Mouse (Mus musculus): Measurements from ENCODE around the gene Asgr1. TPM values are rescaled to one million over a fixed set of nuclear protein-coding genes. Genes with fewer than 3 reads are reported as not detected.

The Asgr1 gene
- total and polyA plus RNA-seq, 2 experiments = 680 to 730 TPM

GRCm38 (mm10) chr11:70091986-70092783 is 38.3 kb downstream of the Asgr1 start, which contains the start of gene Asgr2:
TSS of gene Asgr2 (plus strand) at chr11:70092644.
- peak within 1 kb of the TSS; percentile 87 for H3K27ac ChIP-seq (replicated peaks; ENCODE audit: insufficient read depth, low read depth, low read length)
- H3K4me1 ChIP-seq (ENCODE audit: control insufficient read depth, insufficient read depth, low read length) = peaks cover 23% of the 10 kb centered on the region
- H3K9ac ChIP-seq (ENCODE audit: low read depth, low read length) = peak within 1 kb of the TSS; percentile 65
- TF ChIP-seq CTCF (IDR thresholded peaks at IDR 0.05; ENCODE audit: low read depth, low read length) = no peak
- peak; percentile 58; the same call in 1 of the 2 replicates for TF ChIP-seq POLR2A (IDR thresholded peaks at IDR 0.05; ENCODE audit: extremely low read depth, insufficient read depth, low read length)
- peaks cover 4% of the 10 kb centered on the region; the same call in 1 of the 2 replicates for H3K79me2 ChIP-seq (ENCODE audit: control insufficient read depth, insufficient read depth, low read length)
- peak; percentile 97 for DNase-seq (ENCODE audit: extremely low read depth, low read depth, low spot score)
- H3K36me3 ChIP-seq (ENCODE audit: control insufficient read depth, insufficient read depth, low read length) = peaks cover 1% of the 10 kb centered on the region; the same call in 1 of the 2 replicates
- H3K27me3 ChIP-seq (ENCODE audit: control insufficient read depth, insufficient read depth, low read length) = no peaks in the 10 kb centered on the region
- H3K4me3 ChIP-seq (ENCODE audit: insufficient read depth, low read depth, low read length) = peak within 1 kb of the TSS; percentile 42
- WGBS = 21% methylated on average over 12 of the region's 12 CpGs

- no peak for DNase-seq (ENCODE audit: extremely low read depth, low read depth, low spot score)
- Histone ChIP-seq H3K9ac (ENCODE audit: low read depth, low read length) (no peak overlapping the region), H3K36me3 (ENCODE audit: control insufficient read depth, insufficient read depth, low read length) (peaks cover 7% of the 10 kb centered on the region), H3K79me2 (ENCODE audit: control insufficient read depth, insufficient read depth, low read length) (peaks cover 4% of the 10 kb centered on the region; the same call in 1 of the 2 replicates), H3K4me3 (ENCODE audit: insufficient read depth, low read depth, low read length) (no peak overlapping the region), H3K27me3 (ENCODE audit: control insufficient read depth, insufficient read depth, low read length) (no peaks in the 10 kb centered on the region), H3K27ac (replicated peaks; ENCODE audit: insufficient read depth, low read depth, low read length) (no peak overlapping the region), H3K4me1 (ENCODE audit: control insufficient read depth, insufficient read depth, low read length) (peaks cover 17% of the 10 kb centered on the region)
- no peak for TF ChIP-seq POLR2A (IDR thresholded peaks at IDR 0.05; ENCODE audit: extremely low read depth, insufficient read depth, low read length)
- TF ChIP-seq CTCF (IDR thresholded peaks at IDR 0.05; ENCODE audit: low read depth, low read length) = no peak
- 89% methylated on average over 11 of the region's 11 CpGs for WGBS
Observed at GRCm38 (mm10) chr11:70097396-70097795, 43.5 kb downstream of the Asgr1 start.

DNA sequence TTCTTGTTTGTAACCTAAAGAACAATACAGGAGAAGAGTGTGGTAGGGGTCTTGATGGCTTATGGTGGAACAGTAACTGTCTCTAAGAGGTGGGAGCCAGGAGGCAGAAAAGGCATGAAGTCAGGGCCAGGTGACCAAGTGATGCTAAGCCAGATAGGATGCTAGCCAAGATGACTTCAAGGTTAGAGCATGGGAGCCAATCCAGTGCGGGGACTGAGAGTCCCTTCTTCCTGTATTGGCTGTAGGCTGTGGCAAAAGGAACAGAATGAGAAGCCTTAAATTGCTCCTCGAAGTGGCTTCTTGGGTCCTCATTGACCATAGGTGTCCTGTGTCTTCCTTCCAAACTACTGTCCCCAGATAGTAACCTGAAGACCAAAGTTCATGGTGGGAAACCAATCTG is 45.2 kb downstream of the Asgr1 start:
- no peak for TF ChIP-seq CTCF (IDR thresholded peaks at IDR 0.05; ENCODE audit: low read depth, low read length)
- TF ChIP-seq POLR2A (IDR thresholded peaks at IDR 0.05; ENCODE audit: extremely low read depth, insufficient read depth, low read length) = no peak
- no peak for DNase-seq (ENCODE audit: extremely low read depth, low read depth, low spot score)
- Histone ChIP-seq H3K36me3 (ENCODE audit: control insufficient read depth, insufficient read depth, low read length) (peaks cover 7% of the 10 kb centered on the region), H3K4me3 (ENCODE audit: insufficient read depth, low read depth, low read length) (no peak overlapping the region), H3K4me1 (ENCODE audit: control insufficient read depth, insufficient read depth, low read length) (peaks cover 8% of the 10 kb centered on the region; the same call in 1 of the 2 replicates), H3K79me2 (ENCODE audit: control insufficient read depth, insufficient read depth, low read length) (no peaks in the 10 kb centered on the region), H3K9ac (ENCODE audit: low read depth, low read length) (no peak overlapping the region), H3K27me3 (ENCODE audit: control insufficient read depth, insufficient read depth, low read length) (no peaks in the 10 kb centered on the region), H3K27ac (replicated peaks; ENCODE audit: insufficient read depth, low read depth, low read length) (no peak overlapping the region)
- 88% methylated on average over 2 of the region's 2 CpGs for WGBS

- no peak for DNase-seq (ENCODE audit: extremely low read depth, low read depth, low spot score)
- Histone ChIP-seq H3K9ac (ENCODE audit: low read depth, low read length) (no peak overlapping the region), H3K4me1 (ENCODE audit: control insufficient read depth, insufficient read depth, low read length) (peaks cover 3% of the 10 kb centered on the region; the same call in 1 of the 2 replicates), H3K4me3 (ENCODE audit: insufficient read depth, low read depth, low read length) (no peak overlapping the region), H3K27ac (replicated peaks; ENCODE audit: insufficient read depth, low read depth, low read length) (no peak overlapping the region), H3K79me2 (ENCODE audit: control insufficient read depth, insufficient read depth, low read length) (no peaks in the 10 kb centered on the region), H3K36me3 (ENCODE audit: control insufficient read depth, insufficient read depth, low read length) (peaks cover 10% of the 10 kb centered on the region), H3K27me3 (ENCODE audit: control insufficient read depth, insufficient read depth, low read length) (no peaks in the 10 kb centered on the region)
- TF ChIP-seq POLR2A (IDR thresholded peaks at IDR 0.05; ENCODE audit: extremely low read depth, insufficient read depth, low read length) (no peak), CTCF (IDR thresholded peaks at IDR 0.05; ENCODE audit: low read depth, low read length) (no peak)
- WGBS = 94% methylated on average over 2 of the region's 2 CpGs
Observed at GRCm38 (mm10) chr11:70099809-70100208, 45.9 kb downstream of the Asgr1 start.

- no peaks in the 10 kb centered on the region for H3K4me1 ChIP-seq (ENCODE audit: control insufficient read depth, insufficient read depth, low read length)
- DNase-seq (ENCODE audit: extremely low read depth, low read depth, low spot score) = peak; percentile 64
- TF ChIP-seq POLR2A (IDR thresholded peaks at IDR 0.05; ENCODE audit: extremely low read depth, insufficient read depth, low read length) = no peak
- TF ChIP-seq CTCF (IDR thresholded peaks at IDR 0.05; ENCODE audit: low read depth, low read length) = no peak
- no peak overlapping the region for H3K9ac ChIP-seq (ENCODE audit: low read depth, low read length)
- no peak overlapping the region for H3K4me3 ChIP-seq (ENCODE audit: insufficient read depth, low read depth, low read length)
- peaks cover 10% of the 10 kb centered on the region for H3K36me3 ChIP-seq (ENCODE audit: control insufficient read depth, insufficient read depth, low read length)
- H3K79me2 ChIP-seq (ENCODE audit: control insufficient read depth, insufficient read depth, low read length) = no peaks in the 10 kb centered on the region
- H3K27me3 ChIP-seq (ENCODE audit: control insufficient read depth, insufficient read depth, low read length) = no peaks in the 10 kb centered on the region
- H3K27ac ChIP-seq (replicated peaks; ENCODE audit: insufficient read depth, low read depth, low read length) = no peak overlapping the region
- 46% methylated on average over 14 of the region's 14 CpGs for WGBS
Observed at GRCm38 (mm10) chr11:70103701-70104315, 49.9 kb downstream of the Asgr1 start.

All from liver, adult 2 months (tissue).